Mouse (Mus musculus) thymus, adult 2 months (tissue): Measurements from ENCODE around the gene Prep. TPM values are rescaled to one million over a fixed set of nuclear protein-coding genes. Genes with fewer than 3 reads are reported as not detected.

Experiments
- DNase-seq: peaks from one replicate; pipeline ENCODE4 v3.0.0; 2021
- H3K27ac ChIP-seq: fragments of 200-500 bp; 2 replicates; pipeline ENCODE4 v1.5.1; 2012; ENCODE audit warnings: low read length, control low read depth; ENCODE audit not compliant: control insufficient read depth, insufficient read depth
- H3K27me3 ChIP-seq: fragments of 200-500 bp; 2 replicates; pipeline ENCODE4 v1.6.1; 2012; ENCODE audit warnings: mild to moderate bottlenecking, low read length, moderate library complexity, mixed read lengths; ENCODE audit not compliant: control insufficient read depth, insufficient read depth
- H3K36me3 ChIP-seq: fragments of 200-500 bp; 2 replicates; pipeline ENCODE4 v1.6.1; 2012; ENCODE audit warnings: mild to moderate bottlenecking, low read length, moderate library complexity; ENCODE audit not compliant: control insufficient read depth, insufficient read depth
- H3K4me1 ChIP-seq: fragments of 200-500 bp; replicated peaks from 2 replicates; pipeline ENCODE4 v1.6.1; 2012; ENCODE audit warnings: low read length; ENCODE audit not compliant: control insufficient read depth, insufficient read depth
- H3K4me3 ChIP-seq: fragments of 200-500 bp; 2 replicates; pipeline ENCODE4 v1.5.1; 2012; ENCODE audit warnings: mild to moderate bottlenecking, low read length, control low read depth, moderate library complexity; ENCODE audit not compliant: control insufficient read depth, insufficient read depth
- CTCF ChIP-seq: fragments of 200-500 bp; IDR thresholded peaks from 2 replicates; pipeline ENCODE4 v1.5.1; 2012; ENCODE audit warnings: mild to moderate bottlenecking, control low read depth, low read length, moderate library complexity, borderline replicate concordance; ENCODE audit not compliant: control insufficient read depth, poor library complexity, insufficient read depth; ENCODE audit errors: extremely low read depth
- POLR2A ChIP-seq: fragments of 200-500 bp; IDR thresholded peaks from 2 replicates; pipeline ENCODE4 v1.6.1; 2012; ENCODE audit warnings: mild to moderate bottlenecking, low read length, control low read depth, moderate library complexity; ENCODE audit not compliant: control insufficient read depth, poor library complexity, insufficient read depth; ENCODE audit errors: extremely low read depth
- WGBS: fragments of 180-500 bp; shearing (Covaris S2); methylation state at CpG from one replicate; pipeline ENCODE4 v1.1.7; 2018; 5-methylcytosine and 5-hydroxymethylcytosine counted together
- polyA plus RNA-seq: library from polyadenylated mRNA; depleted of rRNA; stranded (reverse); fragments of >200 nt; gene quantifications from 2 replicates; pipeline ENCODE4 v1.2.3, GENCODE M21; 2012

Gene Prep
- polyA plus RNA-seq, 1 experiment, result 28.1 TPM

DNA sequence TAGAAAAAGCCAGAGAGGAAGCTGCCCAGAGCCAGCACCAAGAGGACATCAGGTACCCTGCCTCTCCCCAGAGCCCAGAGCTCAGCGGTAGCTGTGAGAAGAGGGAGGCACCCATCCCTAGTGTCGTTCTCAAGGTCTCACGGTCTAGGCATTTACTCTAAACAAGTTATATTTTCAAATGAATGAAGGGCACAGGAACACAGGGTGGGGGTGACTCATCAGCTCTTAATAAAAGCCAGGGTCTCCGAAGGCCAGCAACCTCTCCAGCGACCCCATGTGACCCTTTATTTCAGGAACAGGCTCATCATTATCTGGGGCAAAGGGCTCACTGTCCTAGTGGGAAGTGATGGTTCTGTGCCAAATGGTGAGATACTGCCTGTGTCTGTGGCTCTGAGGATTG lies 55.5 kb downstream of the Prep start:
- TF ChIP-seq POLR2A (no peak), CTCF (no peak)

GRCm38 (mm10) chr10:45123011-45123410 lies 56.0 kb downstream of the Prep start:
- Histone ChIP-seq H3K4me3 (no peak overlapping the region), H3K4me1 (peaks cover 31% of the 10 kb centered on the region), H3K27me3 (no peaks in the 10 kb centered on the region), H3K36me3 (peaks cover 52% of the 10 kb centered on the region), H3K27ac (no peak overlapping the region; the same call in 1 of the 2 replicates)
- WGBS, result 90% methylated on average over 6 of the region's 6 CpGs
- TF ChIP-seq CTCF (no peak), POLR2A (no peak)
- DNase-seq, result no peak

More for the DNA sequence above, 55.5 kb downstream of the Prep start:
- peaks cover 28% of the 10 kb centered on the region for H3K4me1 ChIP-seq
- H3K4me3 ChIP-seq, result no peak overlapping the region
- no peak for DNase-seq
- H3K27ac ChIP-seq, result peak overlapping the region; percentile 1; the same call in 1 of the 2 replicates
- peaks cover 51% of the 10 kb centered on the region for H3K36me3 ChIP-seq
- no peaks in the 10 kb centered on the region for H3K27me3 ChIP-seq
- WGBS, result 90% methylated on average over 5 of the region's 5 CpGs

DNA sequence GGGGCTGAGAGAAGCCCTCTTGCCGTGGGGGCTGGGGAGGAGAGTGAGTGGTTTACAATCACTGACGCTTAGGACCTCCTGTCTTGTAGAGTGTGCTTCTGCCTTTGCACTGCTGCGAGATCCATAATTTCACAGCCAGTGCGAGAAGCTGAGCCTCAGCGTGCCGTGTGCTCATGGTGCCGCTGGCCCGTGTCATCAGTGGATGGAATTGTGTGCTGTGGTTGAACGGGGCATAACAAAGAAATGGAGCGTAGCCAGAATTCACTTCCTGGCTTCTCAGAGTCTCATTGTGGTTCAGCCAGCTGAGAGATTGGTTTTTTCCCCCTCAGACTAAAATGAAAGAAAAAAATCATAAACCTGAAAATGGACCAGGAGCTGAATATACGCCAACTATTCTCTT lies 62.1 kb downstream of the Prep start:
- peaks cover 38% of the 10 kb centered on the region for H3K4me1 ChIP-seq
- peaks cover 25% of the 10 kb centered on the region for H3K36me3 ChIP-seq
- H3K27ac ChIP-seq, result peak overlapping the region; percentile 94
- WGBS, result 9% methylated on average over 11 of the region's 11 CpGs
- no peaks in the 10 kb centered on the region for H3K27me3 ChIP-seq
- TF ChIP-seq POLR2A (no peak), CTCF (no peak)
- H3K4me3 ChIP-seq, result peak overlapping the region; percentile 43
- DNase-seq, result no peak

GRCm38 (mm10) chr10:45130004-45130403 lies 63.0 kb downstream of the Prep start:
- WGBS, result 90% methylated on average over 6 of the region's 6 CpGs
- H3K4me1 ChIP-seq, result peaks cover 35% of the 10 kb centered on the region
- no peak for TF ChIP-seq CTCF
- TF ChIP-seq POLR2A, result no peak
- H3K27me3 ChIP-seq, result no peaks in the 10 kb centered on the region
- no peak for DNase-seq
- H3K4me3 ChIP-seq, result no peak overlapping the region
- H3K27ac ChIP-seq, result peak overlapping the region; percentile 67
- H3K36me3 ChIP-seq, result peaks cover 21% of the 10 kb centered on the region

DNA sequence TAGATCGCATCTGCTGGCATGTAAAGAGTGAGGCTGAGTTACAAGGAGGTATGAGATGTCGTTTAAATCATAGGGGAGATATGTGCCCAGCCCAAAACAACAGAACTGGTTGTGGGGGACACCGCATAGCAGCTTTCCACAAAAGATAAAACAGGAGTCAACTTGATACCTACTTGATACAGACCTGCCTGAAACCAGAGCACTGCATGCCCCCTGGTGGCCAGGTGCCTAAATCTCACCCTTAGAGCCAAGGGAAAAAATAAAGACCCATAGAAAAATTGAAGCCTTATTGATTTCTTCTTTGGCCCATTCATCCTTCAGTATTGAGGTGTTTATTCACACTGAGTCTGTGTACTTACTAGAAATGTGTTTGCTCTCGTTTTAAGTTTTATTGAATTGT lies 65.4 kb downstream of the Prep start:
- 76% methylated on average over 4 of the region's 4 CpGs for WGBS
- Histone ChIP-seq H3K27me3 (no peaks in the 10 kb centered on the region), H3K27ac (peak overlapping the region; percentile 69; the same call in 1 of the 2 replicates), H3K36me3 (peaks cover 6% of the 10 kb centered on the region), H3K4me1 (peaks cover 22% of the 10 kb centered on the region), H3K4me3 (no peak overlapping the region)
- TF ChIP-seq CTCF (no peak), POLR2A (no peak)
- DNase-seq, result peak; percentile 72

DNA sequence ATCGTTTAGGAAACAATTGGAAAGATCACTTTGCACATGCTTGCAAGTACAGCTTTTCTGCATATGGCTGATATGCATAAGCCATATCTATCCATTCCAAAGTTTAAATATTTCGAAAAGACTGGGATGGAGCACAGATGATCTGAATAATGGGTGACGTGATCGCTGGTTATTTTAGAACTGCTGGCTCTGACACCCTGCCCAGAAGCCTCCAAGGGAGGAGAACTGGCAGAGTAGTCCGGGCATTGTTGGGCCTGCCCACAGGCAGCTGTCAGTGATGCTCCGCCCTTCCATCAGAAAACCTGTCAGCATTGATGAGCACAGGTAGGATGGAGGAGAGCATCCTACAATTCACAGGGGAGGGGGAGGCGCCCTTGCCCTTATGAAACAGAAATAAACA lies 69.8 kb downstream of the Prep start:
- Histone ChIP-seq H3K4me3 (no peak overlapping the region), H3K4me1 (no peaks in the 10 kb centered on the region), H3K27me3 (no peaks in the 10 kb centered on the region), H3K27ac (no peak overlapping the region), H3K36me3 (no peaks in the 10 kb centered on the region; the same call in 1 of the 2 replicates)
- WGBS, result 96% methylated on average over 7 of the region's 7 CpGs
- TF ChIP-seq CTCF (no peak), POLR2A (no peak)
- no peak for DNase-seq

DNA sequence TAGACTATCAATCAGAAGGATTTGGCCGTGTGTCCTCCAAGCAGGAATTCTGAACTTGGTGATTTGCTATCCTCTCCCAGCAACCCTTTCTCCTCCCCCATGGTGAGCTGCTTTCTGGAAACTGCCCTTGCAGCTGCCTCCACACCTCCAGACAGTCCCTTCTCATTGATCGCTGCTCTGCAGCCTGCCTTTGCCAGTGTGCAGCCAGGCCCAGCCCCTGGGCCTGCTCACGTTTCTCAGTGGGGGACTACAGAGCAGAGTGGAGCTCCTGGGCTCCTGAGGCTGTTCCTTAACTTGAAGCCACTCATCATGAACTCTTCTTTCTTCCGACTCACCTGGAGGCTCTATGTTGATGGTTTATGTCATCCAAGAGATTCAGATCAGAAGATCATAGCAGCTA lies 72.9 kb downstream of the Prep start:
- H3K27ac ChIP-seq, result no peak overlapping the region
- no peak overlapping the region for H3K4me3 ChIP-seq
- no peaks in the 10 kb centered on the region for H3K4me1 ChIP-seq
- TF ChIP-seq CTCF (no peak), POLR2A (no peak)
- no peaks in the 10 kb centered on the region for H3K27me3 ChIP-seq
- DNase-seq, result no peak
- H3K36me3 ChIP-seq, result no peaks in the 10 kb centered on the region; the same call in 1 of the 2 replicates
- 96% methylated on average over 4 of the region's 4 CpGs for WGBS
